Mouse (Mus musculus) hindbrain, embryonic 13.5 days (tissue): ENCODE results near the gene Map3k6. TPM values are rescaled to one million over a fixed set of nuclear protein-coding genes. Genes with fewer than 3 reads are reported as not detected.
A peak's percentile ranks its signal among the peaks of the same experiment; 100 is the strongest.

ENCODE experiments used
- ATAC-seq: fragments of 200-750 bp; cut with Nextera tagmentation; 2 replicates; pipeline ENCODE4 v1.8.0; 2017; ENCODE audit warnings: moderate TSS enrichment; ENCODE audit not compliant: low FRiP score
- H3K27ac ChIP-seq: fragments of 300-500 bp; sonication (generic); 2 replicates; pipeline ENCODE4 v1.5.1; 2015; ENCODE audit warnings: inconsistent platforms, mild to moderate bottlenecking, moderate library complexity
- H3K27me3 ChIP-seq: fragments of 300-500 bp; sonication (generic); 2 replicates; pipeline ENCODE4 v1.6.1; 2015; ENCODE audit warnings: mild to moderate bottlenecking, inconsistent platforms
- H3K36me3 ChIP-seq: fragments of 300-500 bp; sonication (generic); 2 replicates; pipeline ENCODE4 v1.6.1; 2015; ENCODE audit warnings: mild to moderate bottlenecking, inconsistent platforms
- H3K4me1 ChIP-seq: fragments of 300-500 bp; sonication (generic); replicated peaks from 2 replicates; pipeline ENCODE4 v1.6.1; 2015; ENCODE audit warnings: inconsistent platforms
- H3K4me2 ChIP-seq: fragments of 300-500 bp; sonication (generic); 2 replicates; pipeline ENCODE4 v1.6.1; 2015; ENCODE audit warnings: inconsistent platforms, mild to moderate bottlenecking, moderate library complexity
- H3K4me3 ChIP-seq: fragments of 300-500 bp; sonication (generic); 2 replicates; pipeline ENCODE4 v1.5.1; 2015; ENCODE audit warnings: mild to moderate bottlenecking, inconsistent platforms
- H3K9ac ChIP-seq: fragments of 300-500 bp; sonication (generic); 2 replicates; pipeline ENCODE4 v1.6.1; 2015; ENCODE audit warnings: mild to moderate bottlenecking, inconsistent platforms
- H3K9me3 ChIP-seq: fragments of 300-500 bp; sonication (generic); 2 replicates; pipeline ENCODE4 v1.6.1; 2016; ENCODE audit warnings: inconsistent platforms
- WGBS: fragments of 180-500 bp; shearing (Covaris S2); methylation state at CpG from one replicate; pipeline ENCODE4 v1.1.7; 2015; 5-methylcytosine and 5-hydroxymethylcytosine counted together
- polyA plus RNA-seq: library from polyadenylated mRNA; unstranded; fragments of >200 nt; fragmentation: Nextera tagmentation; extraction: Ambion mirVana; gene quantifications from 2 replicates; pipeline ENCODE4 v1.2.1, GENCODE M21; 2015

Map3k6 gene
- polyA plus RNA-seq, 1 experiment from 2014 or later, result 2.0 TPM

DNA sequence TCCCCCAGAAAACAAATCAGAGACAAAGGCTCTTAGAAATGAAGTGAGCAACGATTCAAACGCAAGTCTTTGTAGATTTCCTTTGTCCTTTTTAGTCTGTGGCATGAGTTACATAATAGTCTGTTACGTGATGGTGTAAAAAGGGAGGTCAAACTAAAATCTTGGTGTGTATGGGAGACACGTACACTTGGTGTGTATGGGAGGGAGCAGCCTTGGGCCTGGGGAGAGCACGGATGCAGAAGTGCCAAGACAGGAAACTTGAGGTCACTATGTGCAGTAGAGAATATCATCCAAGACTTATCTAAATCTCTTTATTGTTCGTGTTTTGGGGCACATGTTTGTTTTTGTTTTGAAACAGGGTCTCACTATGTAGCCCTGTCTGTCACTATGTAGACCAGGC is 37.4 kb downstream of the Map3k6 start:
- Histone ChIP-seq H3K36me3 (0 out of 2 replicates have a peak, but pooled peaks cover 4% of the 10 kb centered on the region), H3K9me3 (no peaks in the 10 kb centered on the region), H3K4me1 (peaks cover 44% of the 10 kb centered on the region), H3K4me2 (peak overlapping the region; percentile 85), H3K27ac (peak overlapping the region; percentile 96), H3K27me3 (no peaks in the 10 kb centered on the region), H3K9ac (peak overlapping the region; percentile 93), H3K4me3 (peak overlapping the region; percentile 87)
- 32% methylated on average over 6 of the region's 6 CpGs for WGBS
- ATAC-seq, result 0 out of 2 replicates have a peak, but pooled peaks have one; percentile 18

DNA sequence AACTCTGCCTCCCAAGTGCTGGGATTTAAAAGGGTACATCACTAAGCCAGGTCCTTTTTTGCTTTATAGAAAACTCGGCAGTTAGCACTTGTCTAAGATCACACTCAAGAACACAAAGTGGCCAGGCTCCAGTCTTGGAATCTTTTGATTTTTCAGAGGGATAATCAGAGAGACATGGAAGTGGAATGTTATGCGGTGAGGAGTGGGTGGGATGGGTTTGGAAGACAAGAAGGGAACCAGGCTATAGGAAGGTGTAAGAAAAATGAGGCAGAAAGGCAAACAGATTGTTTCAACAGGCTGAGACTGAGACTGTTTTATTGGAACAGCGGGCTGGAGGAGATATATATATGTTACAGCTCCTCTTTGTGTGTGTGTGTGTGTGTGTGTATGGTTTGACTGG is 37.9 kb downstream of the Map3k6 start:
- H3K9ac ChIP-seq, result no peak overlapping the region; the same call in 1 of the 2 replicates
- peak overlapping the region; percentile 87; the same call in 1 of the 2 replicates for H3K4me3 ChIP-seq

DNA sequence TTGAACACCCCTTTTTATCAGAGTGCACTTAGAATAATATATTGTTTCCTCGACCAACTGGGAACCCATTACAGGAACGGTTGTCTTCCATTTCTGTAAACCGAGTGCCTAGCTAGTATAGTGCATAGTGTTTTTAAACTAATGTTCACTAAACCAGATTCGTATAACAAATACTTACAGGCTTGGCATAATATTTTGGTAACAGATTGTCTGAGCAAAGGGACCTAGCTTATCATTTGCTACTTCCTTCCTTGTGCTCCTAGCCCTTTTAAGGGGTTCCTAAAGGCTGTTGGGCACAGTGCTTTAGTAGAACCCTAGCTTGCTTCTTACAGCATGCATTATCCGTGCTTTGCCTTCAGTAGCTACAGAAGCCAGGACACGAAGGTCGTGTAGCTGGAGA is 40.9 kb downstream of the Map3k6 start:
- Histone ChIP-seq H3K27me3 (no peaks in the 10 kb centered on the region), H3K27ac (peak overlapping the region; percentile 55; the same call in 1 of the 2 replicates), H3K9me3 (no peaks in the 10 kb centered on the region), H3K36me3 (no peaks in the 10 kb centered on the region), H3K4me3 (no peak overlapping the region), H3K4me2 (no peak overlapping the region), H3K9ac (no peak overlapping the region), H3K4me1 (peaks cover 29% of the 10 kb centered on the region)
- WGBS, result 45% methylated on average over 7 of the region's 7 CpGs
- ATAC-seq, result no peak

More for the DNA sequence above, 37.9 kb downstream of the Map3k6 start:
- Histone ChIP-seq H3K27ac (peak overlapping the region; percentile 96), H3K4me1 (peaks cover 46% of the 10 kb centered on the region), H3K9me3 (no peaks in the 10 kb centered on the region), H3K4me2 (peak overlapping the region; percentile 85), H3K27me3 (no peaks in the 10 kb centered on the region), H3K36me3 (0 out of 2 replicates have a peak, but pooled peaks cover 4% of the 10 kb centered on the region)
- ATAC-seq, result no peak
- WGBS, result 89% methylated on average over 3 of the region's 3 CpGs

DNA sequence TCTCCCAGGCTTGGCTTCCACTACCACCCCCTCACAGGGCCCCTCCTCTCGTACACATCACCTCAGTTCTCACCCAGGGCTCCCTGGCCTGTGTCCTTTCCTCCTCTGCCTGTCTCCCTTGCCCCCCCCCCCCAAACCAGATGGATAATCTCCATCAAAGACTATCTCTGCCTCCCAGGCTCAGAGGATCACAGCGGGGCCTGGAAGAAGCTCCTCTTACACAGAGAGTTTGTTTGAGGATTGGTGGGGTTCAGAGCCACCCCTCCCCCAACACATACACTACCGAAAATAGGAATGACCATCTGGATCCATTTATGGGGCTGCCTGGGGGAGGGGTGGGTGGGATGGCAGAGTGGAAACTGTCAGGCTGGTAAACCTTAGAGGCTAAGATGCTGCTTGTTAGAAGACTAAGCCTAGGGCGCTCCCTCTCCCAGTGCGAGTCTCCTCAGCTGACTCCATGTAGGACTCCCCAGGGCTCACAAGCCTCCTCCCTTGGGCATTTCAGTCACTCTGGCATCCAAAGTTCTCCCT is 41.4 kb downstream of the Map3k6 start:
- Histone ChIP-seq H3K9ac (no peak overlapping the region), H3K27ac (peak overlapping the region; percentile 62; the same call in 1 of the 2 replicates), H3K4me2 (no peak overlapping the region)

DNA sequence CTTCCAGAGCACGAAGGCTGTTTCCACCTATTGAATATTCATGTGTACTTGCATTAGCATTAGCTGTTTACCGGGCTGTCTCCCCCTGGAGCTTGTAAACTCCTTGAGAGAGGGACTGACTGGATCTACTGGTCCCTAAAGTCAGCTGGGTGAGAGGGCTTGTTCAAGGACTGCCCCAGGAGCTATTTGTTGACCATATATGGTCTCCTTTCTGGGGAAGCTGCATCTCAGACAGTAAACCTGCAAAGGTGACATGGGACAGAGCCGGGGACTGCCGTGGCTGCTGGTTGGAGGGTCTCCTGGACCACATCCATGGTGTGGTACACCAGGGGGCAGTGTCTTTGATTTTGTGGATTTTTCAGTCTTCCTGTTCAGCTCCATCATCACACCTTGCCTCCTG is 42.0 kb downstream of the Map3k6 start:
- H3K9me3 ChIP-seq, result no peaks in the 10 kb centered on the region
- H3K4me2 ChIP-seq, result no peak overlapping the region
- 0 out of 2 replicates have a peak overlapping the region, but pooled peaks have one; percentile 9 for H3K9ac ChIP-seq
- WGBS, result 29% methylated on average over 4 of the region's 4 CpGs
- H3K4me1 ChIP-seq, result peaks cover 24% of the 10 kb centered on the region
- no peak overlapping the region for H3K4me3 ChIP-seq
- peak overlapping the region; percentile 62; the same call in 1 of the 2 replicates for H3K27ac ChIP-seq
- no peak for ATAC-seq
- H3K27me3 ChIP-seq, result no peaks in the 10 kb centered on the region
- H3K36me3 ChIP-seq, result no peaks in the 10 kb centered on the region

More for the DNA sequence above, 41.4 kb downstream of the Map3k6 start:
- ATAC-seq, result no peak
- no peak overlapping the region for H3K4me3 ChIP-seq
- WGBS, result 27% methylated on average over 5 of the region's 5 CpGs
- no peaks in the 10 kb centered on the region for H3K36me3 ChIP-seq
- H3K4me1 ChIP-seq, result peaks cover 24% of the 10 kb centered on the region
- no peaks in the 10 kb centered on the region for H3K27me3 ChIP-seq
- no peaks in the 10 kb centered on the region for H3K9me3 ChIP-seq

DNA sequence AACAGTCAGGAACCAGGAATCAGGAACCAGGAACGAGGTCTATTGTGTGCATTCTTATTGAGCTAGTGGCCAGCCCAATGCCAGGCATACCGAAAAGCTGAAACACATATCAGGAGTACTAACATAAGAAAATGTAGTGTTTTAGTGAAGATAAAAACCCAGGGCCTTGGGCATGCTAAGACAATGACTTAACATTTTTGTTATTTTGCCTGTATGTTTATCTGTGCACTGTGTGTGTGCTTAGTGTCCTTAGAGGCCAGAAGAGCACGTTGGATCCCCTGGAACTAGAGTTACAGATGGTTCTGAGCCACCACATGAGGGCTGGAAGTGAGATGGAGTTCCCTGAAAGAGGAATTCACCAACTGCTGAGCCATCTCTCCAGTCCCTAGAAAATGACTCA is 44.7 kb downstream of the Map3k6 start:
- H3K9me3 ChIP-seq, result no peaks in the 10 kb centered on the region
- no peak overlapping the region for H3K9ac ChIP-seq
- no peak overlapping the region for H3K4me2 ChIP-seq
- whole genome bisulfite sequencing, result 81% methylated on average over 3 of the region's 3 CpGs
- ATAC-seq, result no peak
- H3K27me3 ChIP-seq, result no peaks in the 10 kb centered on the region
- no peak overlapping the region for H3K4me3 ChIP-seq
- H3K36me3 ChIP-seq, result no peaks in the 10 kb centered on the region
- peaks cover 18% of the 10 kb centered on the region for H3K4me1 ChIP-seq
- no peak overlapping the region for H3K27ac ChIP-seq

DNA sequence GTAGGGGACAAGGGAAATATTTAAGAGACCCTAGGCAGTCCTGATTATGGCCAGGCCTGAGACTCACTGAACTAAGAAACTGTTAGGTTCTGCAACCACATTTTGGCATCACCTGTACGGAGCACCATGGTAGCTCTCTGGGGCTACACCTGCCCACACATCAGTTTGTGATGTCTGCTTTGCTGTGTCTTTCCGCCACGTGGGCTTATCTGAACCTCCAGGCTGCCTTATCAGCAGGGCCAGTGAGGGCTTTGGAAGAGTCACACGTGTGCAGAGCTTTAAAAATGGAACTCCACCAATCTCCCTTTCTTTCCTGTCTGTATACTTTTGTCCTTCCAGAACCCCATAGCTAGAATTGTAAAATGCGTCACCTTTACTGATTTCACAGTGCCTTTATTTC is 45.3 kb downstream of the Map3k6 start:
- Histone ChIP-seq H3K4me1 (peaks cover 18% of the 10 kb centered on the region), H3K4me3 (no peak overlapping the region), H3K27ac (no peak overlapping the region), H3K27me3 (no peaks in the 10 kb centered on the region), H3K9ac (no peak overlapping the region), H3K4me2 (no peak overlapping the region), H3K9me3 (no peaks in the 10 kb centered on the region), H3K36me3 (no peaks in the 10 kb centered on the region)
- 85% methylated on average over 5 of the region's 5 CpGs for WGBS
- ATAC-seq, result no peak

DNA sequence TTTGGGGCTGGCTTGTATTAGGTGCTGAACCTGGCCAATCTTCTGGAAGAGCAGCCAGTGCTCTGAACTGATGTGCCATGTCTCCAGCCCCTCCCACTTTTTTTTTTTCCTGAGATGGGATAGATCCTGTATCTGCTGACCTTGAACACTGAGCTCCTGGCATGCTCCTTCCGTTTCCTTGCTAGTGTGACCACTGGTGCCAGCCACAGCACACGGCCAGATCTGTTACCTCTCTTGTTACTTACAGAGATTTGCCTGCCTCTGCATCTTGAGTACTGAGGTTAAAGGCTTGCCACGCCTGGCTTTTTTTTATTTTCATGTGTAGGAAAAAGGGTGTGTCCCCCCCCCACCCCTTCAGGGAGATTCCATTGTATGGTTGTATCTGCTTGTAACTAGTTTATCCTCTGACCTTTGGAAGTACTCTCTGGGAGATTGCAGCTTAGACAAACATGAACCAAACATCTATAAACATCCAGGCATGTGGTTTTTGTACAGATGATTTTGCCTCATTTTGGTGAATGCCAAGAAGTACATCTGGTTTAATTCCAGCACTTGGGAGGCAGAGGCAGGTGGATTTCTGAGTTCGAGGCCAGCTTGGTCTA is 46.0 kb downstream of the Map3k6 start:
- Histone ChIP-seq H3K4me3 (no peak overlapping the region), H3K4me1 (peaks cover 17% of the 10 kb centered on the region), H3K27ac (no peak overlapping the region), H3K27me3 (no peaks in the 10 kb centered on the region), H3K4me2 (no peak overlapping the region), H3K9me3 (no peaks in the 10 kb centered on the region), H3K9ac (no peak overlapping the region), H3K36me3 (no peaks in the 10 kb centered on the region)
- ATAC-seq, result no peak
- WGBS, result 87% methylated on average over 4 of the region's 4 CpGs

DNA sequence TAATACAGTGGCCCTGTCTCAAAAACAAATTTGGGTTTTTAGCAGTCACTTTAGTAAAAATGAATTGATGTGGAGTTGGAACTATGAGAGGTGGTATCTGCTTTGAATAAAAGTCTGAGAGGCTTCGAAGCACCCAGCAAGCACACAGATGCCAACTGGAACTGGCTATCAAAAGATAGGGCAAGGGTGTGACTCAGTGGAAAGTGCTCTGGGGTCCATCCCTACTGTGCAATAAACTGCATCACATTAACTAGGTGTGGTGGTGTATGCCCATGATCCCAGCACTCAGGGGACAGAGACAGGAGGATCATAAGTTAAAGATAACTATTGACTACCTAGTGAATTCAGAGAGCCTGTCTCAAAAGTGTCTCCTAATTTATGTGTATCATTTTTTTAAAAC is 50.6 kb downstream of the Map3k6 start:
- Histone ChIP-seq H3K27ac (no peak overlapping the region), H3K4me1 (peaks cover 19% of the 10 kb centered on the region), H3K4me2 (no peak overlapping the region), H3K36me3 (peaks cover 31% of the 10 kb centered on the region), H3K9ac (no peak overlapping the region), H3K9me3 (no peaks in the 10 kb centered on the region), H3K27me3 (peaks cover 12% of the 10 kb centered on the region), H3K4me3 (no peak overlapping the region)
- 91% methylated on average over 1 of the region's 1 CpGs for WGBS
- ATAC-seq, result no peak

DNA sequence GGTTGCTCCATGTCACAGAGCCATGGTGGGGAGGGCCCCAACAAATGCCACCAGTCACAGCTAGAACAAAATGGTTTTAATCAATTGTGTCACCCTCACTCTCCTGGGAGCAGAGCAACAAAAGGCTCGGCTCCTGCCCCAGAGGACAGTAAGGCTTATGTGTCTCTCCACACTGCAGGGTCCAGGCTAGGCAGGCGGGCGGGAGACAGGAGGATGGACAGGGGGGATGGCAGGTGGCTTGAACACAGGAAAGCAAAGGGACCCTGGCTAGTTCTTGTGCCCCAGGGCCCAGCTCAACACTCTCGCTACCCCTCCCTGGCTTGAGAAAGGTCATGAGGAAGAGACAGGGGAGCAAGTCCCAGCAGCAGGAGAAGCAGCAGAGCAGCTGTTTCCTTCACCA is 51.8 kb downstream of the Map3k6 start:
- H3K9me3 ChIP-seq, result no peaks in the 10 kb centered on the region
- ATAC-seq, result 0 out of 2 replicates have a peak, but pooled peaks have one; percentile 25
- H3K9ac ChIP-seq, result 0 out of 2 replicates have a peak overlapping the region, but pooled peaks have one; percentile 53
- WGBS, result 43% methylated on average over 4 of the region's 4 CpGs
- H3K36me3 ChIP-seq, result peaks cover 40% of the 10 kb centered on the region
- no peak overlapping the region for H3K4me3 ChIP-seq
- H3K4me1 ChIP-seq, result peaks cover 23% of the 10 kb centered on the region
- H3K27me3 ChIP-seq, result peaks cover 12% of the 10 kb centered on the region
- H3K27ac ChIP-seq, result peak overlapping the region; percentile 3
- H3K4me2 ChIP-seq, result no peak overlapping the region

DNA sequence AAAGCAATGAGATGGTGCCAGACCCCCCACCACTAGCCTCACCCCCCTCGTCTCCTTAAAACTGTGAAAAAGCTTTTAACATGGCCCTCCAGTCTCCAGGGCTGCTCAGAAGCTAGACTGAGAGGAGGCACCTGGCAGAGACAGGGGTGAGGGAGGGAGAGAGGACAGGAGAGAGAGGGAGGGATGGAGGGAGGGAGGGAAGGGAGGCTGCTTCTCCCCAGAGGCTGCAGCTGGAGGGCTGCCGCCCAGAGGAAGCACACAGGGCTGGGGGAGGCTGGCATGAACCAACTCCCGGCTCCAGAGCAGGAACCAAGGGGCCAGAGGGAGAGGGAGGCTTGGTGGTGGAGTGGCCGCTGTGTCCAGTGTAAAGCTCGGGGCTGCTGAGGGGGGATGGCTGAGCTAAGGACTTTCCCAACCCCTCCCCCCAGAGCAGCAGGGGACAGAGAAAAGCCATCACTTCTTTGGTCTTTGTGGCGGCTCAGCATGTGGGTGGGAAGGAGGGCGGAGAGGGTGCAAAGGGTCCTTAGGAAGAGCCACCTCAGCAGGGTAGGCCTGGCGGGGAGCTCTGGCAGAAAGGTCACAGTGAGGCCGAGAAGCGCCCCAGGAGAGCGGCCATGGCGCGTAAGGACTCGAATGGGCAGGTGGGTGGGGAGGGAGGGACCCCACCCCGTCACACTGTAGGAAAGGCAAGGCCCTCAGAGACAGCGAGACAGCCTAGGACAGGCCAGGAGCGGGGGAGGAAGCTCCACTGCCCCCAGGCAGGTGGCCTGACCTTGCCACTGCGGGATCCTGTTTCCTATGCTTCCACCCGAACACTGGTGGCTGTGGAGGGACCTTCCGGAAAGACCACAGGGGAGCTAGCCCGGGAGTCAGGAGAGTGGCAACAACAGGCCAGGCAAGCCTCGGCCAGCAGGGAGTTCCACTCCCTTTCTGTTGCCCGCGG is 52.6 kb downstream of the Map3k6 start:
- H3K9ac ChIP-seq, result peak overlapping the region; percentile 53
- ATAC-seq, result 0 out of 2 replicates have a peak, but pooled peaks have one; percentile 23
- H3K36me3 ChIP-seq, result peaks cover 40% of the 10 kb centered on the region
- no peaks in the 10 kb centered on the region for H3K9me3 ChIP-seq
- whole genome bisulfite sequencing, result 12% methylated on average over 24 of the region's 24 CpGs
- H3K4me1 ChIP-seq, result peaks cover 31% of the 10 kb centered on the region
- H3K27ac ChIP-seq, result peak overlapping the region; percentile 3; the same call in 1 of the 2 replicates
- peaks cover 12% of the 10 kb centered on the region for H3K27me3 ChIP-seq
- H3K4me3 ChIP-seq, result no peak overlapping the region
- no peak overlapping the region for H3K4me2 ChIP-seq

DNA sequence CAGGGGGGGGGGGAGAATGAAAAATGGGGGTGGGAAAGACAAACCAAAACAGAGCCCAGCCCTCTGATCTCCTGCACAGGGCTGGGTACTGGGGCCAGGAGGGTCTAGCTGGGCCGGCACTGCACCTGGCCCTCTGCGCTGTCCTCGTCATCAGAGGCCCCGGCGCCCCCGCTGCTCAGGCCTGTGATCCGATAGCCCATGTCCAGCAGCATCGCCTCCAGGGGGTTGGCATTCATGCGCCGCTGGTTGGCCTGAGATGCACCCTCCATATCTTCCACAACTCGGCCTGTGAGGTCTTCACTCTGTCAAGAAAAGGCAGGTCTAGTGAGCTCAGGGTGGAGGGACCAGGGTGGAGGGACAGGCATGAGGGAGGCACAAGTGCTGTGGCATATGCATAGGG is 53.5 kb downstream of the Map3k6 start:
- 24% methylated on average over 11 of the region's 11 CpGs for WGBS
- Histone ChIP-seq H3K4me1 (peaks cover 40% of the 10 kb centered on the region), H3K4me3 (no peak overlapping the region), H3K9me3 (no peaks in the 10 kb centered on the region), H3K27me3 (peaks cover 12% of the 10 kb centered on the region), H3K4me2 (no peak overlapping the region), H3K9ac (peak overlapping the region; percentile 43; the same call in 1 of the 2 replicates), H3K36me3 (peaks cover 40% of the 10 kb centered on the region), H3K27ac (no peak overlapping the region)
- ATAC-seq, result no peak
